Mouse (Mus musculus) megakaryocyte, embryonic 14.5 days (primary cell): ENCODE results near the gene Camkmt.

Source experiments
- FLI1 ChIP-seq: IDR thresholded peaks from 2 replicates; pipeline ENCODE4 v1.6.1; 2012; ENCODE audit warnings: low read length, inconsistent platforms, mixed read lengths
- GATA1 ChIP-seq: IDR thresholded peaks from 3 replicates; pipeline ENCODE4 v1.6.1; 2012; ENCODE audit warnings: mixed read lengths, low read length, inconsistent platforms, borderline replicate concordance

GRCm38 (mm10) chr17:85463497-85464392, 373.4 kb downstream of the Camkmt start:
- TF ChIP-seq GATA1 (no peak), FLI1 (no peak)
